Mouse (Mus musculus): ENCODE data around the gene Ackr4.

The Ackr4 gene

GRCm38 (mm10) chr9:104126833-104127232 is at the start of gene Ackr4:
Ackr4 (minus strand) TSS chr9:104126933.
- DNase-seq (ENCODE audit: low spot score in 2 of 2), result no peak

GRCm38 (mm10) chr9:104172342-104172741 is 45.6 kb upstream of the Ackr4 start:
- no peak for DNase-seq (ENCODE audit: low spot score in 2 of 2)

GRCm38 (mm10) chr9:104171651-104172050 is 44.9 kb upstream of the Ackr4 start:
- DNase-seq (ENCODE audit: low spot score in 2 of 2), result no peak

GRCm38 (mm10) chr9:104169986-104170385 is 43.3 kb upstream of the Ackr4 start:
- DNase-seq (ENCODE audit: low spot score in 2 of 2), result no peak

GRCm38 (mm10) chr9:104165926-104166325 is 39.2 kb upstream of the Ackr4 start:
- DNase-seq (ENCODE audit: low spot score in 2 of 2), result no peak

- no peak for DNase-seq (ENCODE audit: low spot score in 2 of 2)
These were observed 37.5 kb upstream of the Ackr4 start for GRCm38 (mm10) chr9:104164194-104164593.

- no peak for DNase-seq (ENCODE audit: low spot score in 2 of 2)
These were observed 34.4 kb upstream of the Ackr4 start for GRCm38 (mm10) chr9:104161117-104161516.

GRCm38 (mm10) chr9:104157291-104157690 is 30.6 kb upstream of the Ackr4 start:
- no peak for DNase-seq (ENCODE audit: low spot score in 2 of 2)

GRCm38 (mm10) chr9:104156506-104156905 is 29.8 kb upstream of the Ackr4 start:
- no peak for DNase-seq (ENCODE audit: low spot score in 2 of 2)

- no peak for DNase-seq (ENCODE audit: low spot score in 2 of 2)
These were observed 28.5 kb upstream of the Ackr4 start for GRCm38 (mm10) chr9:104155100-104155715.

GRCm38 (mm10) chr9:104152121-104152520 is 25.4 kb upstream of the Ackr4 start:
- DNase-seq (ENCODE audit: low spot score in 2 of 2), result no peak

- no peak for DNase-seq (ENCODE audit: low spot score in 2 of 2)
These were observed 22.2 kb upstream of the Ackr4 start for GRCm38 (mm10) chr9:104148969-104149368.

- no peak for DNase-seq (ENCODE audit: low spot score in 2 of 2)
These were observed 19.9 kb upstream of the Ackr4 start for GRCm38 (mm10) chr9:104146683-104147082.

- DNase-seq (ENCODE audit: low spot score in 2 of 2), result no peak
These were observed 17.7 kb upstream of the Ackr4 start for GRCm38 (mm10) chr9:104144314-104144996.

GRCm38 (mm10) chr9:104142805-104143204 is 16.1 kb upstream of the Ackr4 start:
- DNase-seq (ENCODE audit: low spot score in 2 of 2), result no peak

GRCm38 (mm10) chr9:104140351-104140750 is 13.6 kb upstream of the Ackr4 start:
- no peak for DNase-seq (ENCODE audit: low spot score in 2 of 2)

GRCm38 (mm10) chr9:104130141-104130755 is 3.5 kb upstream of the Ackr4 start:
- no peak for DNase-seq (ENCODE audit: low spot score in 2 of 2)

GRCm38 (mm10) chr9:104128110-104128509 is 1.4 kb upstream of the Ackr4 start:
- no peak for DNase-seq (ENCODE audit: low spot score in 2 of 2)

- DNase-seq (ENCODE audit: low spot score in 2 of 2), result no peak
These were observed 3.1 kb downstream of the Ackr4 start for GRCm38 (mm10) chr9:104123622-104124021.

- DNase-seq (ENCODE audit: low spot score in 2 of 2), result no peak
These were observed 3.6 kb downstream of the Ackr4 start for GRCm38 (mm10) chr9:104123101-104123500.

GRCm38 (mm10) chr9:104109151-104109550 is 17.6 kb downstream of the Ackr4 start:
- no peak for DNase-seq (ENCODE audit: low spot score in 2 of 2)

GRCm38 (mm10) chr9:104108571-104109143 is 18.1 kb downstream of the Ackr4 start:
- DNase-seq (ENCODE audit: low spot score in 2 of 2), result no peak

GRCm38 (mm10) chr9:104107482-104107881 is 19.3 kb downstream of the Ackr4 start:
- DNase-seq (ENCODE audit: low spot score in 2 of 2), result no peak
